Mouse (Mus musculus) hindbrain, embryonic 11.5 days (tissue): ENCODE measurements around the gene Cyp2d10. TPM values are rescaled to one million over a fixed set of nuclear protein-coding genes. Genes with fewer than 3 reads are reported as not detected.
"Not testable (repeated sequence)": the region's sequence is repeated elsewhere in the genome, so short reads cannot be mapped to it uniquely, and the experiment has no call there.

Experiments used
- ATAC-seq: fragments of 200-750 bp; cut with Nextera tagmentation; 2 replicates; pipeline ENCODE4 v1.8.0; 2017; ENCODE audit warnings: mild to moderate bottlenecking, moderate TSS enrichment, moderate library complexity; ENCODE audit not compliant: low FRiP score
- DNase-seq: peaks from one replicate; pipeline ENCODE4 v3.0.0-alpha.2; 2015; ENCODE audit warnings: low spot score
- H3K27ac ChIP-seq: fragments of 300-500 bp; sonication (generic); 2 replicates; pipeline ENCODE4 v1.5.1; 2014; ENCODE audit warnings: mild to moderate bottlenecking, low read depth, low read length
- H3K27me3 ChIP-seq: fragments of 300-500 bp; sonication (generic); 2 replicates; pipeline ENCODE4 v1.6.1; 2014; ENCODE audit warnings: mild to moderate bottlenecking, low read length, moderate library complexity, mixed read lengths; ENCODE audit not compliant: control insufficient read depth, insufficient read depth
- H3K36me3 ChIP-seq: fragments of 300-500 bp; sonication (generic); 2 replicates; pipeline ENCODE4 v1.6.1; 2014; ENCODE audit warnings: mild to moderate bottlenecking, low read length, moderate library complexity, mixed read lengths; ENCODE audit not compliant: control insufficient read depth, insufficient read depth
- H3K4me1 ChIP-seq: fragments of 300-500 bp; sonication (generic); replicated peaks from 2 replicates; pipeline ENCODE4 v1.6.1; 2014; ENCODE audit warnings: low read length, mixed read lengths; ENCODE audit not compliant: control insufficient read depth, insufficient read depth
- H3K4me2 ChIP-seq: fragments of 300-500 bp; sonication (generic); replicated peaks from 2 replicates; pipeline ENCODE4 v1.6.1; 2014; ENCODE audit warnings: mild to moderate bottlenecking, low read depth, low read length
- H3K4me3 ChIP-seq: fragments of 300-500 bp; sonication (generic); 2 replicates; pipeline ENCODE4 v1.5.1; 2014; ENCODE audit warnings: low read depth, low read length
- H3K9ac ChIP-seq: fragments of 300-500 bp; sonication (generic); 2 replicates; pipeline ENCODE4 v1.6.1; 2014; ENCODE audit warnings: low read depth, low read length
- H3K9me3 ChIP-seq: fragments of 300-500 bp; sonication (generic); 2 replicates; pipeline ENCODE4 v1.6.1; 2016; ENCODE audit warnings: low read length; ENCODE audit not compliant: control insufficient read depth
- WGBS: fragments of 180-500 bp; shearing (Covaris S2); extraction: QIAGEN DNeasy Blood & Tissue Kit; methylation state at CpG from one replicate; pipeline ENCODE4 v1.1.7; 2014; 5-methylcytosine and 5-hydroxymethylcytosine counted together
- polyA plus RNA-seq: library from polyadenylated mRNA; unstranded; fragments of >200 nt; fragmentation: Nextera tagmentation; extraction: Ambion mirVana; gene quantifications from 2 replicates; pipeline ENCODE4 v1.2.1, GENCODE M21; 2014

The Cyp2d10 gene
- not detected in 2 replicates for polyA plus RNA-seq

- Histone ChIP-seq H3K27me3 (no peaks in the 10 kb centered on the region), H3K9me3 (no peaks in the 10 kb centered on the region), H3K4me1 (no peaks in the 10 kb centered on the region), H3K4me3 (no peak within 1 kb of the TSS), H3K4me2 (no peak within 1 kb of the TSS), H3K36me3 (no peaks in the 10 kb centered on the region), H3K27ac (no peak within 1 kb of the TSS), H3K9ac (no peak within 1 kb of the TSS)
- DNase-seq (no peak), ATAC-seq (no peak)
- 93% methylated on average over 6 of the region's 6 CpGs for WGBS
These were observed at the start of gene Cyp2d10 for GRCm38 (mm10) chr15:82406981-82407380. Cyp2d10 (minus strand) TSS chr15:82407195.

DNA sequence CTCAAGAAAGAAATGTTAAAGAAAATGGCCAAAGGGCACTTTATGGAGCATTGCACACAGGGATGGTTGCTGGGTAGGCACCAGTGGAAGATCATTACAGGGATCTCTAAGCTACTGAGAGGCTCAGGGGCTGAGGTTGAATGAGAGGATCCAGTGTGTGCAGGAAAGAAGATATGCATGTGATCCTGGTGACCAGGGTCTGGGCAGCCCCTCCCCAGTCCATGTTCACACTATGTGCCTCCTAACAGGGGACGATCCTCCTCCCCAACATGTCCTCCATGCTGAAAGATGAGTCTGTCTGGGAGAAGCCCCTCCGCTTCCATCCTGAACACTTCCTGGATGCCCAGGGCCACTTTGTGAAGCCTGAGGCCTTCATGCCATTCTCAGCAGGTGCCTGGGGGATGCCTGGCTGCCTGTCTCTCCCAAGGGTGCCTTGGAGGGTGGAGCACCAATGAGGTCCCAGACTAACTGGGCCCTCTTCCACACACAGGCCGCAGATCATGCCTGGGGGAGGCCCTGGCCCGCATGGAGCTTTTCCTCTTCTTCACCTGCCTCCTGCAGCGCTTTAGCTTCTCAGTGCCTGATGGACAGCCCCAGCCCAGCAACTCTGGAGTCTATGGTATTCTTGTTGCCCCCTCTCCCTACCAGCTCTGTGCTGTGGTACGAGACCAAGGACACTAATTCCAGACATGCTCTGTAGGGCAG, 49.2 kb upstream of the Cyp2d10 start:
- not testable (repeated sequence) for H3K9ac ChIP-seq, ATAC-seq, H3K27ac ChIP-seq, H3K36me3 ChIP-seq, H3K27me3 ChIP-seq, DNase-seq, H3K4me3 ChIP-seq, H3K4me2 ChIP-seq, H3K4me1 ChIP-seq, H3K9me3 ChIP-seq
- 94% methylated on average over 6 of the region's 6 CpGs for WGBS

- not testable (repeated sequence) for DNase-seq, H3K4me3 ChIP-seq, H3K9ac ChIP-seq, H3K27ac ChIP-seq, H3K4me1 ChIP-seq, H3K4me2 ChIP-seq, H3K9me3 ChIP-seq, ATAC-seq, H3K27me3 ChIP-seq, H3K36me3 ChIP-seq
- 85% methylated on average over 6 of the region's 6 CpGs for WGBS
These were observed 46.5 kb upstream of the Cyp2d10 start for GRCm38 (mm10) chr15:82453501-82453900.

- 79% methylated on average over 1 of the region's 1 CpGs for WGBS
- H3K36me3 ChIP-seq: not testable (repeated sequence)
These were observed 45.1 kb upstream of the Cyp2d10 start for GRCm38 (mm10) chr15:82452133-82452532.

GRCm38 (mm10) chr15:82450045-82450444, 43.0 kb upstream of the Cyp2d10 start:
- not testable (repeated sequence) for ATAC-seq, H3K27me3 ChIP-seq, H3K36me3 ChIP-seq, DNase-seq, H3K9me3 ChIP-seq, H3K4me1 ChIP-seq, H3K4me2 ChIP-seq, H3K27ac ChIP-seq, H3K9ac ChIP-seq, H3K4me3 ChIP-seq
- WGBS: 75% methylated on average over 2 of the region's 2 CpGs

More at GRCm38 (mm10) chr15:82452133-82452532, 45.1 kb upstream of the Cyp2d10 start:
- H3K27me3 ChIP-seq, H3K4me3 ChIP-seq, H3K27ac ChIP-seq, H3K4me1 ChIP-seq, ATAC-seq, H3K9ac ChIP-seq, H3K4me2 ChIP-seq, H3K9me3 ChIP-seq, DNase-seq: not testable (repeated sequence)

GRCm38 (mm10) chr15:82445196-82445595, 38.2 kb upstream of the Cyp2d10 start:
- no peaks in the 10 kb centered on the region for H3K36me3 ChIP-seq
- no peak overlapping the region for H3K9ac ChIP-seq
- no peak overlapping the region for H3K4me2 ChIP-seq
- 78% methylated on average over 8 of the region's 8 CpGs for WGBS
- no peak overlapping the region for H3K27ac ChIP-seq
- no peaks in the 10 kb centered on the region for H3K27me3 ChIP-seq
- H3K4me1 ChIP-seq: no peaks in the 10 kb centered on the region
- H3K9me3 ChIP-seq: no peaks in the 10 kb centered on the region
- H3K4me3 ChIP-seq: no peak overlapping the region
- ATAC-seq (no peak), DNase-seq (no peak)

GRCm38 (mm10) chr15:82443658-82444057, 36.7 kb upstream of the Cyp2d10 start:
- H3K9ac ChIP-seq: no peak overlapping the region
- H3K9me3 ChIP-seq: no peaks in the 10 kb centered on the region
- H3K4me2 ChIP-seq: no peak overlapping the region
- no peaks in the 10 kb centered on the region for H3K4me1 ChIP-seq
- H3K4me3 ChIP-seq: no peak overlapping the region
- H3K36me3 ChIP-seq: no peaks in the 10 kb centered on the region
- H3K27me3 ChIP-seq: no peaks in the 10 kb centered on the region
- no peak for ATAC-seq
- H3K27ac ChIP-seq: no peak overlapping the region
- DNase-seq: no peak
- WGBS: 89% methylated on average over 3 of the region's 3 CpGs

DNA sequence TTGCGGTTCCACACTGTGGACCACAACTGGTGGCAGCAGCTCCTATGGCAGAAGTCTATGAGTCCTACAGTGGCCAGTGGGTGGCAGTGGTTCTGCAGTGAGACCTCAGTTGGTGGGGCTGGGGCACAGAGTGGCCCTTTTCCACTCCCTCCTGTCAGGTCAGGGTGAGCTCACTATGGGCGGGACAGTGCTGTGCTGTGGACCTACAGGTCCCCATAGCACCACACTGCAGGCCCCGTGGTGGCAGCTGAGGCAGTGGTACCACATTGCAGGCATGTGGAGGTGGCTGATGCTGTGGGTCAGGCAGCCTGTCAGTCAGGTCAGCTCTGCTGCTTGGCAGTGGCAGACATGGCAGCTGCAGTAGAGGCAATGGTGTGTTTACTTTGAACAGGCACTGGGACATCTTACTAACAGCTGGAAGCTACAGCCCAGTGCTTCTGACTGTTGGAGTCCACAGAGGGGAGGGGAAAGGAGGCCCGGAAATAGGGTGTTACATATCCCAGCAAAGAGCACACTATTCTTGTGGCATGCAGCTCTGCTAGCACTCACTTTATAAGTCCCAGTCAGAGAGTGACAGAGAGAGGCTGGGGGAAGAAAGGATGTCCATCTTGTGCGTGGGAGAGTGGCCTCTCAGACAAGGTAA, 31.1 kb upstream of the Cyp2d10 start:
- Histone ChIP-seq H3K36me3 (no peaks in the 10 kb centered on the region), H3K27ac (no peak overlapping the region), H3K9ac (no peak overlapping the region), H3K4me2 (no peak overlapping the region), H3K4me3 (no peak overlapping the region), H3K4me1 (no peaks in the 10 kb centered on the region), H3K27me3 (no peaks in the 10 kb centered on the region), H3K9me3 (0 out of 2 replicates have a peak, but pooled peaks cover 4% of the 10 kb centered on the region)
- WGBS: 72% methylated on average over 5 of the region's 5 CpGs
- DNase-seq: no peak
- no peak for ATAC-seq

GRCm38 (mm10) chr15:82435606-82436005, 28.6 kb upstream of the Cyp2d10 start:
- Histone ChIP-seq H3K36me3 (no peaks in the 10 kb centered on the region), H3K4me2 (no peak overlapping the region), H3K27ac (no peak overlapping the region), H3K4me3 (no peak overlapping the region), H3K4me1 (no peaks in the 10 kb centered on the region), H3K27me3 (no peaks in the 10 kb centered on the region), H3K9me3 (0 out of 2 replicates have a peak, but pooled peaks cover 5% of the 10 kb centered on the region), H3K9ac (no peak overlapping the region)
- 74% methylated on average over 2 of the region's 2 CpGs for WGBS
- ATAC-seq (no peak), DNase-seq (no peak)
